Mouse (Mus musculus) megakaryocyte-erythroid progenitor cell, adult 5-6 weeks (primary cell): ENCODE measurements at regions not wholly inside any gene's neighbourhood (a gene's known extent, or its start where the extent isn't known, plus 50 kb on each side); places are given as distances from the start of the nearest gene placed in this dataset.

ENCODE experiments used
- ATAC-seq: replicated peaks from 2 replicates; pipeline ENCODE4 v1.8.0; 2016; ENCODE audit warnings: mild to moderate bottlenecking, inconsistent platforms; ENCODE audit not compliant: severe bottlenecking, poor library complexity, low FRiP score, low TSS enrichment

GRCm38 (mm10) chr4:55894116-55894885 is 362.0 kb upstream of the Klf4 start:
- ATAC-seq = no peak

- no peak for ATAC-seq
Observed at GRCm38 (mm10) chr4:55891656-55892055, 359.4 kb upstream of the Klf4 start.

GRCm38 (mm10) chr4:55887581-55887980 is 355.3 kb upstream of the Klf4 start:
- ATAC-seq = no peak

- no peak for ATAC-seq
Observed at GRCm38 (mm10) chr4:55882541-55882940, 350.3 kb upstream of the Klf4 start.

GRCm38 (mm10) chr4:55875304-55875703 is 343.0 kb upstream of the Klf4 start:
- no peak for ATAC-seq

- no peak for ATAC-seq
Observed at GRCm38 (mm10) chr4:55874875-55875274, 342.6 kb upstream of the Klf4 start.

GRCm38 (mm10) chr4:55874276-55874675 is 342.0 kb upstream of the Klf4 start:
- ATAC-seq = no peak

- ATAC-seq = no peak
Observed at GRCm38 (mm10) chr4:55860055-55860454, 327.8 kb upstream of the Klf4 start.

- no peak for ATAC-seq
Observed at GRCm38 (mm10) chr4:55859211-55859761, 327.0 kb upstream of the Klf4 start.

GRCm38 (mm10) chr4:55851430-55851829 is 319.2 kb upstream of the Klf4 start:
- ATAC-seq = no peak

- ATAC-seq = no peak
Observed at GRCm38 (mm10) chr4:55851027-55851426, 318.8 kb upstream of the Klf4 start.

GRCm38 (mm10) chr4:55843727-55844401 is 311.6 kb upstream of the Klf4 start:
- no peak for ATAC-seq

- ATAC-seq = no peak
Observed at GRCm38 (mm10) chr4:55838568-55838967, 306.3 kb upstream of the Klf4 start.

- ATAC-seq = no peak
Observed at GRCm38 (mm10) chr4:55824047-55824760, 291.9 kb upstream of the Klf4 start.

- no peak for ATAC-seq
Observed at GRCm38 (mm10) chr4:55823583-55823982, 291.3 kb upstream of the Klf4 start.

- no peak for ATAC-seq
Observed at GRCm38 (mm10) chr4:55817035-55817818, 285.0 kb upstream of the Klf4 start.

GRCm38 (mm10) chr4:55815832-55816231 is 283.6 kb upstream of the Klf4 start:
- ATAC-seq = no peak

- no peak for ATAC-seq
Observed at GRCm38 (mm10) chr4:55812846-55813245, 280.6 kb upstream of the Klf4 start.

- ATAC-seq = no peak
Observed at GRCm38 (mm10) chr4:55811656-55812055, 279.4 kb upstream of the Klf4 start.
